Mouse (Mus musculus): ENCODE results near the gene Rfesd.

Rfesd gene

DNA sequence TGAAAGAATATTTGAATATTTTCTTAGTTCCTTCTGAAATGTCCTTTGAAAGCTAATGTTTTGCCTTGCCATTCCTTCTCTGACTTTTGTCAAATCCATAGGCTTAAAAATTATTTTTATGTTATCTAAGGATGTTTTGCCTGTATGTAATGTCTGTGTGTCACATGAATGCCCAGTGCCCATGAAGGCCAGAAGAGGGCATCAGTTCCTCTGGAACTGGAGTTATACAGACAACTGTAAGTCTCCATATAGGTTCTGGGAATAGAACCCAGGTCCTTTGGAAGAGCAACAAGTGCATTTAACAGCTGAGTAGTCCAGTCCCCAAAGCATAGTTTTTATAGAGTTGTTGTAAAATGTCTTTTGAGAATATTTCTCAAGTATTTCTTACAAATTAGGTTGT lies 36.6 kb downstream of the Rfesd start:
- DNase-seq (ENCODE audit: low read depth, low spot score): no peak

DNA sequence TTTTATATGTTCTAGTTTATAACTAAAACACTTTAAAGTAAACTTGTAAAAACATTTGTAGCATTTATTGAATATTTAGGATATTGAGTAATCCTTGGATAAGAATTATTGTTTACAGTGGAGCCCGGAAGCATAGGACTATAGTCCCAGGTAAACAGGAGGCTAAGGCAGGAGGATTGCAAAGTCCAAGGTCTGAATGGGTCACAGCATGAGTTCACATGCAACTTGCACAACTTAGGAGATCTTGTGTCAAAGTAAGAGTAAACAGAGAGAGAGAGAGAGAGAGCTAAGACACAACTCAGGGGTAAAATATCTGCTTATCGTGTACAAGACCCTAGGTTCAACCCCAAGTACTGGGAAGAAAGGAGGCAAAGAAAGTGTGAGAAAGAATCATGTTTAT lies 41.9 kb downstream of the Rfesd start:
- DNase-seq (ENCODE audit: low read depth, low spot score): no peak

DNA sequence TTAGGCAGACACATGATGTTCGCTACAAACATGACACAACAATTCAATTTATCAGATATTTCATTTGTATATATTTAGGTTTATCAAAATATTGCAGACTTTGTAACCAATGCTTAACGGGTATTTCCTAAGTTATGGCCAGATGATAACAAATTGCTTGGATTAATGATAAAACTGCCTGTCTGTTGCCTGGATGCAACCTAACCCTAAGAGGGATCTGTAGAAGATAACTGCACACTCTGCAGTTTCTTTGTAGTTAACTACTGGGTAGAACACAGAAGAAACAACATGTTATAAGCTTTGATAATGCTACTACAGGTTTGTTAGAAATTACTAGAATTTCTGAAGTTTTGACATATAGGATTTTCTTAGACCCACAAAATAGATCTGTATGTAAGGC lies 42.3 kb downstream of the Rfesd start:
- DNase-seq (ENCODE audit: low read depth, low spot score): no peak

DNA sequence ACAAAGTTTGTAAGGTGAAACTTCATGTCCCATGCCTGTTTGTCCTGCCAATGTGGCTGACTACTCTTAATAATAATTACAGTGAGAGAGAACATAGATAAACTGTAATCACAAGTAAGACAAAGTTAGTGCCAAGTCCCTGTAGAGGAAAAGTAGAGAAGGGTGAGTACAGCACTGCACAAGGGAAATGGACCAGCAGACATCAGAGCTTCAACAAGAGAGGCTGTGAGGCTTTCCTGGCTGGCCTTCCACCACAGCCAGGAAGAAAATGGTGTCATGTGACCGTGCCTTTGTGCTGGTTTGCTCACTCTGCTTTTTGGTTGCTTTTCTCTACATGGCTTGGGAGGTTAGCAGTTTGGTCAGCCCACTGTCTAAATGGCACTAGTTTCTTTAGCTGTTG lies 42.9 kb downstream of the Rfesd start:
- no peak for DNase-seq (ENCODE audit: low read depth, low spot score)

- DNase-seq (ENCODE audit: low read depth, low spot score): no peak
These were observed 44.0 kb downstream of the Rfesd start for GRCm38 (mm10) chr13:75974481-75974880.

- no peak for DNase-seq (ENCODE audit: low read depth, low spot score)
These were observed 51.7 kb downstream of the Rfesd start, which contains the start of gene Spata9 for GRCm38 (mm10) chr13:75966850-75967249. Gene Spata9 (plus strand): TSS chr13:75967150.

DNA sequence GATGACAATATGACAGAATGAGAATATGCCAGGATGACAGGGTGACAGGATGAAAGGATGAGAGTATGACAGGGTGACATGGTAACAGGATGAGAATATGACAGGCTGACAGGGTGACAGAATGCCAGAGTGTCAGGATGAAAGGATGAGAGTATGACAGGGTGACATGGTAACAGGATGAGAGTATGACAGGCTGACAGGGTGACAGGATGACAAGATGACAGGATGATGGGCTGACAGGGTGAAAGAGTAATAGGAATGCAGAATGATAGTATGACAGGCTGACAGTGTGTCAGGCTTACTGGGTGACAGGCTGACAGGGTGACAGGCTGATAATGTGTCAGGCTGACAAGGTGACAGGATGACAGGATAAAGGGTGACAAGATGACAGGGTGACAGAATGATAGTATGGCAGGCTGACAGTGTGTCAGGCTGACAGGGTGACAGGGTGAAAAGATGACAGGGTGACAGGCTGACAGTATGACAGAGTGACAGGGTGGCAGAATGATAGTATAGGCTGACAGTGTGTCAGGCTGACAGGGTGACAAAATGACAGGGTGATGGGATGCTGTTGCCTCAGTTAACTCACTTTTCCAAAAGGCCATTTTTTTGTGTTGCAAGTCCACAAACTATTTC lies 63.0 kb downstream of the Rfesd start:
- DNase-seq (ENCODE audit: low read depth, low spot score): no peak

Measured in WW6 (cell line).